Mouse (Mus musculus) monocyte, adult 59 days (primary cell): ENCODE data around the gene Kdelr2. TPM values are rescaled to one million over a fixed set of nuclear protein-coding genes. Genes with fewer than 3 reads are reported as not detected.

Source experiments
- total RNA-seq, 2 experiments: library from RNA; stranded (reverse); gene quantifications; one replicate each; pipeline ENCODE4 v1.2.4; 2023

The Kdelr2 gene
- 10 to 100 TPM; 52.1 to 55.1 TPM for total RNA-seq

GRCm38 (mm10) chr5:143403221-143404147 is at the start of gene Kdelr2:
Gene Kdelr2, plus strand, starts transcription at chr5:143403838.

GRCm38 (mm10) chr5:143356686-143357388 is 46.8 kb upstream of the Kdelr2 start, which contains the start of gene Grid2ip:
Gene Grid2ip, plus strand, starts transcription at chr5:143357338.

GRCm38 (mm10) chr5:143464100-143464756 is 60.6 kb downstream of the Kdelr2 start, which contains the start of gene Daglb:
Gene Daglb, plus strand, starts transcription at chr5:143464584.

Other genes starting within 250 kb of the Kdelr2 start
- gene Rbak, start 223.1 kb upstream of the Kdelr2 start, total RNA-seq, result 10 to 100 TPM in 1 of 2 experiments, 1 to 10 TPM in 1; 8.5 to 10.3 TPM
- gene Spdye4b, start 222.8 kb upstream of the Kdelr2 start, total RNA-seq, result not detected
- gene Spdye4a, start 176.9 kb upstream of the Kdelr2 start, total RNA-seq, result not detected
- gene Zfp12, start 168.7 kb upstream of the Kdelr2 start, total RNA-seq, result 10 to 100 TPM; 15.2 to 17.1 TPM
- gene Zfp316, start 133.8 kb upstream of the Kdelr2 start, total RNA-seq, result 1 to 10 TPM; 2.5 to 3.5 TPM
- under 1 TPM; 0.26 to 0.30 TPM for gene Zfp853, start 110.2 kb upstream of the Kdelr2 start, total RNA-seq
- gene E130309D02Rik, start 88.5 kb upstream of the Kdelr2 start, total RNA-seq, result 10 to 100 TPM; 25.0 to 28.0 TPM
- gene Zdhhc4, start 74.6 kb upstream of the Kdelr2 start, total RNA-seq, result 10 to 100 TPM; 42.1 to 45.4 TPM
- gene Grid2ip, start 46.5 kb upstream of the Kdelr2 start, total RNA-seq, result not detected
- 10 to 100 TPM; 63.3 to 68.8 TPM for gene Daglb, start 60.7 kb downstream of the Kdelr2 start, total RNA-seq
- gene Rac1, start 124.2 kb downstream of the Kdelr2 start, total RNA-seq, result 100 to 1,000 TPM; 580 to 628 TPM
- gene Cyth3, start 218.6 kb downstream of the Kdelr2 start, total RNA-seq, result 10 to 100 TPM; 70.2 to 85.7 TPM